Mouse (Mus musculus): ENCODE measurements around the gene Cdc37. TPM values are rescaled to one million over a fixed set of nuclear protein-coding genes. Genes with fewer than 3 reads are reported as not detected.

Cdc37 gene
- polyA plus RNA-seq, 1 experiment from 2014 or later, result 280 TPM

DNA sequence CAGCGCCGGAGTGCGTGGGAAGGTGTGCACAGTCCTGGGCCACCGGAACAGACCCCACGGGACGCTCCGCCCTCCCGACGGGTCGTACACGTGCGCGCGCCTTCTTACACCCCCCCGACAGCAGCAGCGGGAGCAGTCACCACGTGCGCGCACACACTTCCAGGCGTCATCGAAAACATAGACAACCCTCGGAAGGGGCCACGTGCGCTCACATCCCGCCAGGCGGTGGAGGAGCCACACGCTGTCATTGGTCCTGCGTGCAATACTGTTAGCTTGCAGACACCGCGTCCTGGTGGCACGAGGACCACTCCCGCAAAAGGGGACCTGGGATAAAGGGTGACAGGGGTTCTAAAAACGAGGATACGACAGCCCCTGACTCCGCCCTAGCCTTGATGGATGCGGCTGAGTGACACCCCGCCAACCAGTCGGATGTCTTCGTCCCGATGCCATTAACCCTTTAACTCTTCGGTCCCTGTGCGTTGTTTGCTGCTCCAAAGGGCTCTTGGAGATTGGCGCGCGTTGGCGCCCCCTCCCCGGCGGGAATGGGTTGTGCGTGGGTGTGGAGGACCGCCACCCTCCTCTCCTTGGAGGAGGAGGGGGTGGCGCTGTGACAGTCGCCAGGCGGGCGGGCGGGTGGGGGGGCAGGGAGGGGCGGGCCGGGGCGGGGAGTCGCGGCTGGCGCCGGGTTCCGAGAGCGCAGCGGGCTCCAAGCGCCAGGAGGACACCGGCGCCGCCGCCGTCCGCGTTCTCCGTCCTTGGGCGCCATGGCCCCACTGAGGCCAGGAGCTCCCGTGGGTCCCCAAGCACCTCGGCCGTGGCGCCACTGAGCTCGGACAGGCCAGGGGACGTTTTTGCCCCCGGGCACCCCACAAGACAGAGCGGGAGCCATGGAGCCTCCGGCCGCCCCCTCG lies 15.5 kb upstream of the Cdc37 start, which contains the start of gene Pde4a:
Pde4a (plus strand) TSS at position 674 of the 911 bp plus-strand sequence.
- no peak for ATAC-seq
- peaks cover 53% of the 10 kb centered on the region for H3K27me3 ChIP-seq (replicated peaks)
- no peak within 1 kb of the TSS for H3K27ac ChIP-seq
- H3K9me3 ChIP-seq, result no peaks in the 10 kb centered on the region
- peak within 1 kb of the TSS; percentile 51 for H3K4me3 ChIP-seq (replicated peaks)
- H3K4me1 ChIP-seq (replicated peaks), result peaks cover 41% of the 10 kb centered on the region
- 1% methylated on average over 71 of the region's 86 CpGs for WGBS
- peak within 1 kb of the TSS; percentile 58 for H3K9ac ChIP-seq
- H3K36me3 ChIP-seq, result no peaks in the 10 kb centered on the region
- peak within 1 kb of the TSS; percentile 94 for H3K4me2 ChIP-seq (replicated peaks)

DNA sequence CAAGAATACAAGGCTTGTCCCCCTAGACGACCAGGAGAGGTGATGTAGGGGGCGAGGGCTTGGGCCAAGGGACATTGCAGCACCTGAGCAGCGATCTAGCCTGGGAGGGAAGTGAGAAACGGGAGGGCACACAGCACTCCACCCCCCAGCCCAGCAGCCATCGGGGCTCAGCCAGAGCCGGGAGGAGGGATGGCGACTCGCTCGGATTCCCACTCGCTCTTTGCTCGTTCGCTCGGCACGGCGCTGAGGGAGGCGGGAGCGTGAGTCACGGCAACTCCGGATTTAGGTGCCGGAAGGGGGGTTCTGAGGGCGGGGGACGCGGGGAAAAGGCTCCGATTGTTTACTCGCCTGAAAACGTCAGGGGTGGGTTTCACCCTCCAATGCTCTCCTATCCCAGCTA lies 14.3 kb upstream of the Cdc37 start:
- peaks cover 41% of the 10 kb centered on the region for H3K4me1 ChIP-seq (replicated peaks)
- peaks cover 53% of the 10 kb centered on the region for H3K27me3 ChIP-seq (replicated peaks)
- ATAC-seq, result no peak
- no peaks in the 10 kb centered on the region for H3K36me3 ChIP-seq
- H3K4me3 ChIP-seq (replicated peaks), result peak overlapping the region; percentile 51
- WGBS, result 0% methylated on average over 26 of the region's 26 CpGs
- H3K4me2 ChIP-seq (replicated peaks), result peak overlapping the region; percentile 94
- H3K27ac ChIP-seq, result no peak overlapping the region
- H3K9me3 ChIP-seq, result no peaks in the 10 kb centered on the region
- H3K9ac ChIP-seq, result peak overlapping the region; percentile 8; the same call in 1 of the 2 replicates

DNA sequence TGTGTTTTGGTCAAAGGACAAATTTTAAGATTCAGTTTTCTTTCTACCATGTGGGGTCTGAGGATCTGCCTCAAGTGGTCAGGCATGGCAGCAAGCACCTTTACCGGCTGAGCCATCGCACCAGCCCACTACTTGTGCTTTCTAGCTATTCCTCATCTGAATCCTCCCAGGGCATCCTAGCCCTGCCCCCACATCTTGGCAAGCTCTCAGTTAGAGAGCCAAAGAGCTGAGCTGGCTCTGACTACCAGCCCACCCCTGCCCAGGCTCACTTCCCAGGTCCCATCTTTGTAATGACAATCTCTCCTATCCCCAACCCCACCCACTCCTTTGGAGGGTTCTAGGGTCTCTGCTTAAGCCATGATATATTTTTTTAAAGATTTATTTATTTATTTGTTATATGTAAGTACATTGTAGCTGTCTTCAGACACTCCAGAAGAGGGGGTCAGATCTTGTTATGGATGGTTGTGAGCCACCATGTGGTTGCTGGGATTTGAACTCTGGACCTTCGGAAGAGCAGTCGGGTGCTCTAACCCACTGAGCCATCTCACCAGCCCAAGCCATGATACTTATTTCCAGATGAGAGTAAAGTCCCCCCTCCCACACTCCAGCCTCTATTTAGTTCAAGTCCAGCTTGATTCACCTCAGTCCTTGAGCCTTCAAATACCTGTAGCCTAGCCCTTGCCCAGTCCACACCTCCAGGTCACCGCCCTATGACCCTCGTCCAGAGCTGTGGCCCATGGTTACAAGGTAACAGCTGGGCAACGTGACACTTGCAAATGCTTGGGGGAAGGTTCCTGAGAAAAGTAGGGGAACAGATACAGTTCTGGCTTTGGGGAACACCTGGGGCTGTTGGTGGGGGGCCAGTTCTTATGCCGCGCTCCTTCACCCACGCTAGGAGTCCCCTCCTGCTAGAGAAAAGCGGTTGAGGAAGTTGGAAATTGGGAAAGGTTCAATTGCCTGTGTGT lies 13.6 kb upstream of the Cdc37 start:
- peak overlapping the region; percentile 94 for H3K4me2 ChIP-seq (replicated peaks)
- no peaks in the 10 kb centered on the region for H3K36me3 ChIP-seq
- WGBS, result 36% methylated on average over 11 of the region's 11 CpGs
- ATAC-seq, result no peak
- H3K4me1 ChIP-seq (replicated peaks), result peaks cover 36% of the 10 kb centered on the region
- no peaks in the 10 kb centered on the region for H3K9me3 ChIP-seq
- no peak overlapping the region for H3K4me3 ChIP-seq (replicated peaks)
- 0 out of 2 replicates have a peak overlapping the region, but pooled peaks have one; percentile 8 for H3K9ac ChIP-seq
- peaks cover 53% of the 10 kb centered on the region for H3K27me3 ChIP-seq (replicated peaks)
- H3K27ac ChIP-seq, result no peak overlapping the region

DNA sequence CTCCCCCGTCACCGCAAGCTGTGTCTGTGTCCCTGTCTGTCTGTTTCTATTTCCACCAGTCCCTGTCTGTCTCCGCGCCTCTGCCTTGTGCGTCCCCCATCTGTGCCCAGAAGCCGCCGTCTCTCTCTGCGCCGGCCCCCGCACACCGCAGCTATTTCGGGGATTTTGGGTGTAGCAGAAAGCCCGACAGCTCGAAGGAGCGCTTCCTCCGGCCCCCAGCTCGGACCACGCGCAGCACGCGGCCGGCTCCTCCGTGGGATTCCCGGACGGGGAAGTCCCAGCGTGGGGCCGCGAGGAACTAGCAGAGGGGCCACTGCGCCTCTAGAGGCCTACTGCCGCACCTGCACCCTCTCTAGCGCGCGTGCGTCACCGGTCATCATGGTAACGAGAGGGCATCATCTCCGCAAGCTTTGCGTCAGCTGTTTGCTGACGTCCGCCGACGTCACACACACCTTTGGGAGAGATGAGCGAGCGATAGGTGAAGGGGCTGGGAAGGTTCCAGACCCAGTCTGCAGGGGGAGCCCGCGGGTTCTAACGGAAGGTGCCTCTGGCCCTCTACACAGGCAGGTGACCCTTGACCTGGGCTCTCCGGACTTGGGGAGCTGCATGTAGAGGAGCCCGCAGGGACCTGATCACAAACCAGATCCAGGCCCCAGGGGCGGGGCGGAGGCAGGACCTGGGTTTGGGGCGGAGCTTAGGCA lies 11.6 kb upstream of the Cdc37 start:
- no peaks in the 10 kb centered on the region for H3K9me3 ChIP-seq
- ATAC-seq, result peak; percentile 83
- H3K27ac ChIP-seq, result no peak overlapping the region
- H3K9ac ChIP-seq, result peak overlapping the region; percentile 75
- peaks cover 44% of the 10 kb centered on the region for H3K27me3 ChIP-seq (replicated peaks)
- under 1% methylated on average over 52 of the region's 52 CpGs for WGBS
- H3K4me1 ChIP-seq (replicated peaks), result peaks cover 26% of the 10 kb centered on the region
- peak overlapping the region; percentile 63 for H3K4me3 ChIP-seq (replicated peaks)
- H3K4me2 ChIP-seq (replicated peaks), result peak overlapping the region; percentile 91
- H3K36me3 ChIP-seq, result no peaks in the 10 kb centered on the region

DNA sequence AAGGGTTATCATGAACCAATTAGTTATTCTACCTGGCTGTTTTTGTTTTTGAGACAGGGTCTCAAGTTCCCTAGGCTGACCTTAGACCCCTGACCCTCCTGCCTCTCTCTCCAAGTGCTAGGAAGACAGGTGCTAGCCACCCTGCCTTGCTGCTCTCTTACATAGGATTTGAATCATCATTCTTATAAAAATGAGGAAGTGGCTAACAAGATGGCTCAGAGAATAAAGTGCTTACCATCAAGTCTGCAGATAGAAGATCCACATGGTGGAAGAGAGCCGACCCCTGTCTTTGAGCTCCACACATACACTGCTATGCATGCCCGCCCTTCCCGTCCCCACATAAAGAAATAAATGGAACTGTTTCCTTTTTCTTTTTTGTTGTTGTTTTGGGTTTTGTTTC lies 5.0 kb upstream of the Cdc37 start:
- H3K27ac ChIP-seq, result no peak overlapping the region
- H3K9ac ChIP-seq, result no peak overlapping the region
- peaks cover 21% of the 10 kb centered on the region for H3K4me1 ChIP-seq (replicated peaks)
- no peak for ATAC-seq
- no peaks in the 10 kb centered on the region for H3K27me3 ChIP-seq (replicated peaks)
- no peaks in the 10 kb centered on the region for H3K9me3 ChIP-seq
- 94% methylated on average over 3 of the region's 3 CpGs for WGBS
- H3K4me2 ChIP-seq (replicated peaks), result no peak overlapping the region
- no peak overlapping the region for H3K4me3 ChIP-seq (replicated peaks)
- no peaks in the 10 kb centered on the region for H3K36me3 ChIP-seq

DNA sequence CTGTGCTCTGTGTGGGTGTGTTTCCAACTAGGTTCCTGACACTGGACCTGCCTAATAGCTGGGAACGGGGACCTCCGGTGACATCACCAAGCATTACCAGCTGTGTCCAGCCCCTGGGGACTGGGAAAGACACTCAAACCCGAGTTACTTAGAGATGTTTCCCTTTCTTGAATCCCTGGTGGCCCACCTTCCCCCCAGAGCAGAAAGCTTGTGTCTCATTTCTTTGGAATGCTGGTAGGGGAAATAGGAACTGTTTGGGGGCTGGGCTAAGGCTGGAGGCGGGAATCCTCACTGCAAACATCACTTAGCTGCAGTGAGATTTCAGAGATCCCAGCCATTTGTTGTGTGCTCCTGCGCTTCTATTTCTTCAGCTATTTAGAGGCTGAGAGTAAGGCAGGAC lies 4.1 kb upstream of the Cdc37 start:
- 3% methylated on average over 5 of the region's 5 CpGs for WGBS
- peak; percentile 9; the same call in 1 of the 2 replicates for ATAC-seq
- Histone ChIP-seq H3K27ac (peak overlapping the region; percentile 71), H3K4me1 (replicated peaks) (peaks cover 26% of the 10 kb centered on the region), H3K9me3 (no peaks in the 10 kb centered on the region), H3K9ac (peak overlapping the region; percentile 45), H3K4me3 (replicated peaks) (peak overlapping the region; percentile 38), H3K4me2 (replicated peaks) (peak overlapping the region; percentile 94), H3K36me3 (no peaks in the 10 kb centered on the region), H3K27me3 (replicated peaks) (no peaks in the 10 kb centered on the region)

DNA sequence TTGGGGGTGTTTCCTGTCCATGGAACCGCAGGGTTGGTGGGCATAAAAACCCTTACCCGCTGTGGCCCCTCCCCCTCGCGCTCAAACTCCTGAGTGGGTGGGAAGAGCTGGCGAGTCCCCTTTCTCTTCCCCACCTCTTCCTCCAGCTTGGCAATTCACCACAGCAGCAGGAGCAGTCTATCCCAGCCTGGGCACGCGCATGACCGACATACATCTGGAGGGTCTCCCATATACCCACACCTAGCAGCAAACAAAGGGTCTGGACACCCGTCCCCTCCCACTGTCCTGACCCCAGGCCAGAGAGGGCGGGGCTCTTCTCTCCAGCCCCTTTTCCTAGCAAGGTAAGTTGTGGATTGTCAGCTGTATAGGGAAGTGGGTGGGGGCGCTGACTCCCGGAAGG lies 3.5 kb upstream of the Cdc37 start:
- H3K4me2 ChIP-seq (replicated peaks), result peak overlapping the region; percentile 94
- no peaks in the 10 kb centered on the region for H3K36me3 ChIP-seq
- H3K27ac ChIP-seq, result peak overlapping the region; percentile 71
- no peaks in the 10 kb centered on the region for H3K27me3 ChIP-seq (replicated peaks)
- H3K4me1 ChIP-seq (replicated peaks), result peaks cover 31% of the 10 kb centered on the region
- peak overlapping the region; percentile 38 for H3K4me3 ChIP-seq (replicated peaks)
- ATAC-seq, result peak; percentile 32
- 3% methylated on average over 12 of the region's 12 CpGs for WGBS
- H3K9me3 ChIP-seq, result no peaks in the 10 kb centered on the region
- peak overlapping the region; percentile 45 for H3K9ac ChIP-seq

DNA sequence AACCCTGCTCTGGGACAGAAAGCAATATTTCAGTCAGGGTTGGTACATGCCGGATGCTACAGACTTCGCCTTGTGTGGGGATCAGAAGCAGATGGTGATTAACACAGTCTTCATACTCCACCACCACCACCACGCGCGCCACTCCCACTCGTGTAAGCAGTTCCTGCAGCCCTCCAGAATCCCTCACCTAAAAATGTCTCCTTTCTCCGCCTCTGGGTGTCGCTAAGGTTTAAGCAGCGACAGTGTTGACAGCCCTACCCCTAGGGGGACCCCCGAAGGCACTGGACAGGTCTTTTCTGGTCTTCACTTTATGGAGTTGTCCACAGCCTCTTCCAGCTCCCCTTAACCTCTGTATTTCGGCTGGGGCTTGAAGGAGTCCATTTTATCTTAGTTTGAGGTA lies 2.9 kb upstream of the Cdc37 start:
- Histone ChIP-seq H3K9me3 (no peaks in the 10 kb centered on the region), H3K4me2 (replicated peaks) (peak overlapping the region; percentile 94), H3K36me3 (no peaks in the 10 kb centered on the region), H3K27me3 (replicated peaks) (no peaks in the 10 kb centered on the region), H3K4me1 (replicated peaks) (peaks cover 37% of the 10 kb centered on the region), H3K9ac (peak overlapping the region; percentile 45), H3K27ac (peak overlapping the region; percentile 71; the same call in 1 of the 2 replicates), H3K4me3 (replicated peaks) (peak overlapping the region; percentile 38)
- WGBS, result 3% methylated on average over 11 of the region's 11 CpGs
- ATAC-seq, result peak; percentile 19

DNA sequence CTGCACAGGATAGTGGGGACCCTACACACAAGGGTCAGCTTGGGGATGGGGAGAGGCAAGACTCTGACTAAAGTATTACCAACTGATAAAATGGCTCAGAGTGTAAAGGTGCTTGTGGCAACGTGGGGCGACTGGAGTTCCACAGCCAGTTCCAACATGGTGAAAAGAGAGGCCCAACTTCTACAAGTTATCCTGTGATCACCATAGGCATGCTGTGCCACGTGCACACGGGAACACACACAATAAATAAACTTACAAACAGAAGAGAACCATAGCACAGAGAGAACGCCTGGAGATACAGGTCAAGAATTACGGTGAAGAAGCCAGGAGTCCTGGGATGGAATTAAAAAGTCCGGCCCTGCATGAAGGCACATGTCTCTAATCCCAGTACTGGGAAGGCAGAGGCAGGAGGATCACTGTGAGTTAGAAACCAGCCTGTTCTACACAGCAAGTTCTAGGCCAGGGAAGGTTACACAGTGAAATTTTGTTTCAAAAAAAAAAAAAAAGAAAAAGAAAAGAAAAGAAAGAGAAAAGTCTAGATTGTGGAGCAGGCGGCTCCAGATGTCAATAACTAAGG lies 617 bp downstream of the Cdc37 start:
- peaks cover 50% of the 10 kb centered on the region for H3K4me1 ChIP-seq (replicated peaks)
- WGBS, result 6% methylated on average over 8 of the region's 8 CpGs
- no peak for ATAC-seq

DNA sequence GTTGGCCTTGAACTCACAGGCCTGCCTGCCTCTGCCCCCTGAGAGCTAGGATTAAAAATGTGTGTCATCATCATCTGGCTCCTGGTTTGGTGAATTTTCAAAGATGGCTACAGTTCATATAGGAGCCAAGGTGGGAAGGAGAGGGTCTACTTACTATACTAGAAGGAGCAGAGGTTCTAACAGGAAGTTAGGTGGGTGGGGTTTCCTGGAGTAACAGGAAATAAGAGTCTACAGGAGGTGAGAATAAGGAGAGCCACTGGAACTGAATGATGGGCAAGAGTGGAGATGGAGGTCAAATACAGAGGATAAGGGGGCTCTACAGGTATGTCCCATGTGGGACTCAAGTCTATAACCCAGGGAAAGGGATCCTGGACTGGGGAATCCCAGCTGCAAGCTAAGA lies 1.4 kb downstream of the Cdc37 start:
- no peak overlapping the region for H3K27ac ChIP-seq

More for the DNA sequence above, 617 bp downstream of the Cdc37 start:
- H3K9me3 ChIP-seq, result no peaks in the 10 kb centered on the region
- H3K4me3 ChIP-seq (replicated peaks), result peak overlapping the region; percentile 71
- H3K9ac ChIP-seq, result peak overlapping the region; percentile 84
- peaks cover 9% of the 10 kb centered on the region for H3K36me3 ChIP-seq
- H3K27ac ChIP-seq, result peak overlapping the region; percentile 81
- peak overlapping the region; percentile 81 for H3K4me2 ChIP-seq (replicated peaks)
- no peaks in the 10 kb centered on the region for H3K27me3 ChIP-seq (replicated peaks)

DNA sequence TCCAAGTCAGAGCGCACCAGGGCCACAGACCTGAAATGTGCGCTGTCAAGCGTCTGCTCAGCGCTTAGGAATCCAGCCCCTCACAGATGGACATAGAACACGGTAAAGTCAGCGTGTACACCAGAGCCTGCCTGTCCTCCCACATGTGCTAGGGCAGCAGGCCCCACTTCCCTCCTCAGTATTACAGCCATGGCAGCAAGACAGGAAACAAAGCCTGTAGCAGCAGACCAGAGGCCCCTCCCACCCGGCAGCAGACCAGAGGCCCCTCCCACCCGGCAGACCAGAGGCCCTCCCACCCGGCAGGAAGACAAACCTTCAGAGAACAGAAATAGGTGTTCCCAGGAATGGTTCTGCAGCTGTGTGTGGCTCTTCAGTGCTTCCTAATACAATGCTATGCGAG lies 3.1 kb downstream of the Cdc37 start:
- Histone ChIP-seq H3K36me3 (peaks cover 23% of the 10 kb centered on the region), H3K4me3 (replicated peaks) (peak overlapping the region; percentile 17), H3K27ac (peak overlapping the region; percentile 41), H3K27me3 (replicated peaks) (no peaks in the 10 kb centered on the region), H3K9me3 (no peaks in the 10 kb centered on the region), H3K9ac (peak overlapping the region; percentile 35; the same call in 1 of the 2 replicates), H3K4me2 (replicated peaks) (peak overlapping the region; percentile 51), H3K4me1 (replicated peaks) (peaks cover 36% of the 10 kb centered on the region)
- peak; percentile 52 for ATAC-seq
- 34% methylated on average over 10 of the region's 10 CpGs for WGBS

More for the DNA sequence above, 1.4 kb downstream of the Cdc37 start:
- H3K27me3 ChIP-seq (replicated peaks), result no peaks in the 10 kb centered on the region
- peak overlapping the region; percentile 81 for H3K4me2 ChIP-seq (replicated peaks)
- H3K36me3 ChIP-seq, result peaks cover 9% of the 10 kb centered on the region
- H3K4me3 ChIP-seq (replicated peaks), result peak overlapping the region; percentile 71
- H3K4me1 ChIP-seq (replicated peaks), result peaks cover 44% of the 10 kb centered on the region
- H3K9ac ChIP-seq, result peak overlapping the region; percentile 84
- H3K9me3 ChIP-seq, result no peaks in the 10 kb centered on the region
- no peak for ATAC-seq

All from intestine, embryonic 15.5 days (tissue).